Mouse (Mus musculus) small intestine, adult 2 months (tissue): ENCODE measurements at regions not wholly inside any gene's neighbourhood (a gene's known extent, or its start where the extent isn't known, plus 50 kb on each side); places are given as distances from the start of the nearest gene placed in this dataset.

Experiments used
- CTCF ChIP-seq: fragments of 200-500 bp; IDR thresholded peaks from 2 replicates; pipeline ENCODE4 v1.5.1; 2012; ENCODE audit warnings: low read depth, mild to moderate bottlenecking, control low read depth, inconsistent platforms, low read length, moderate library complexity, mixed read lengths; ENCODE audit not compliant: insufficient replicate concordance, insufficient read length; ENCODE audit errors: extremely low read depth
- POLR2A ChIP-seq: fragments of 200-500 bp; IDR thresholded peaks from 2 replicates; pipeline ENCODE4 v1.6.1; 2012; ENCODE audit warnings: low read depth, mild to moderate bottlenecking, control low read depth, inconsistent platforms, low read length, moderate library complexity

DNA sequence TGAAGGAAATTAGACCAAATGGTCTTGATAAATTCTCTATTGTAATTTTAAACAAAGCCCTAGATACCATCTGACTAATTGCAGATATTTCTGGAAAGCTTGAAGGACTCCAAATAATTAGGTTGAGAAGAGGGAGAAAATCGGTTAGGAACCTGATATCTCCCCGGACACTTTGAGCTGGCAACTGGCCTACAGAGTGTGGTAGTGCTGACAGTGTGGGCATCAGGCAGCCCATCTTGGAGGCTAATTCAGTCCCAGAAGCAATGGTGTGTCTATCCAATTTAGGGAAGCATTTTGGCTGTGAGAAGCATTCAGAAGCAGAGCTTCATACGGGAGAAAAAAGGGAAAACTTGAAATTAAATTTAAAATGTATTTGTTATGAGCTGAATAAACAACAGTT, 369.5 kb downstream of the Zpld1 start:
- TF ChIP-seq POLR2A (no peak), CTCF (no peak)
